In genomic region chr8:78507979-78508718, GRCm38 (mm10) we compare ENCODE assay signal across 8 mouse cellular contexts. TPM values are rescaled to one million over a fixed set of nuclear protein-coding genes. Genes with fewer than 3 reads are reported as not detected.
DNase-seq lines count a peak whose midpoint lies in the region; ATAC-seq and TF ChIP-seq lines count a peak whose summit lies in the region.

No protein-coding gene starts in this region.

- peak; percentile 37; the same call in 1 of the 2 replicates for TF ChIP-seq POLR2A in embryonic fibroblast, embryonic 13.5 days (IDR thresholded peaks at IDR 0.05; ENCODE audit: low read depth, low read length)

- TF ChIP-seq CTCF in embryonic fibroblast, embryonic 13.5 days (IDR thresholded peaks at IDR 0.05; ENCODE audit: borderline replicate concordance, insufficient read depth, low read length), result no peak

- H3K36me3 ChIP-seq in heart, embryonic 16.5 days (ENCODE audit: control insufficient read depth, insufficient read depth), result peaks cover 18% of the 10 kb centered on the region
- peaks cover 44% of the 10 kb centered on the region for H3K36me3 ChIP-seq in limb, embryonic 10.5 days
- peaks cover 48% of the 10 kb centered on the region for H3K36me3 ChIP-seq in midbrain, embryonic 10.5 days
- no peaks in the 10 kb centered on the region; the same call in 1 of the 2 replicates for H3K36me3 ChIP-seq in splenic B cell, adult 2 months (ENCODE audit: control insufficient read depth, insufficient read depth, low read length, poor library complexity, severe bottlenecking)

- peak overlapping the region; percentile 95 for H3K4me3 ChIP-seq in embryonic fibroblast, embryonic 13.5 days (ENCODE audit: insufficient read depth, low read length)
- peak overlapping the region; percentile 91 for H3K4me3 ChIP-seq in heart, embryonic 16.5 days (ENCODE audit: low read length)
- H3K4me3 ChIP-seq in limb, embryonic 10.5 days, result peak overlapping the region; percentile 86
- H3K4me3 ChIP-seq in midbrain, embryonic 10.5 days, result peak overlapping the region; percentile 93

- peak; percentile 3 for DNase-seq in heart, adult 8-10 months (ENCODE audit: low spot score)
- DNase-seq in heart, adult 18-20 months, result no peak
- DNase-seq in adrenal gland, postnatal 14 days, result peak; percentile 73
- DNase-seq in limb, embryonic 10.5 days (ENCODE audit: low spot score), result peak; percentile 74
- DNase-seq in midbrain, embryonic 10.5 days (ENCODE audit: low spot score), result peak; percentile 76
- peak; percentile 65 for DNase-seq in splenic B cell, adult 2 months (ENCODE audit: low read depth, low spot score)

- no peaks in the 10 kb centered on the region for H3K9me3 ChIP-seq in heart, embryonic 16.5 days (replicated peaks; ENCODE audit: control insufficient read depth, low read length)
- no peaks in the 10 kb centered on the region; the same call in 1 of the 2 replicates for H3K9me3 ChIP-seq in limb, embryonic 10.5 days (replicated peaks)
- peaks cover 9% of the 10 kb centered on the region; the same call in 1 of the 2 replicates for H3K9me3 ChIP-seq in midbrain, embryonic 10.5 days (replicated peaks)

- peak overlapping the region; percentile 65 for H3K4me2 ChIP-seq in heart, embryonic 16.5 days (ENCODE audit: low read depth, low read length)

- peak overlapping the region; percentile 73 for H3K27ac ChIP-seq in embryonic fibroblast, embryonic 13.5 days (ENCODE audit: insufficient read depth, low read length)
- peak overlapping the region; percentile 98 for H3K27ac ChIP-seq in heart, embryonic 16.5 days (ENCODE audit: low read length)
- peak overlapping the region; percentile 100 for H3K27ac ChIP-seq in limb, embryonic 10.5 days
- peak overlapping the region; percentile 100 for H3K27ac ChIP-seq in midbrain, embryonic 10.5 days (replicated peaks)

- peak overlapping the region; percentile 90 for H3K9ac ChIP-seq in heart, embryonic 16.5 days (ENCODE audit: low read length)

- H3K4me1 ChIP-seq in embryonic fibroblast, embryonic 13.5 days (ENCODE audit: control insufficient read depth, insufficient read depth, low read length), result peaks cover 5% of the 10 kb centered on the region; the same call in 1 of the 2 replicates
- peaks cover 12% of the 10 kb centered on the region for H3K4me1 ChIP-seq in heart, embryonic 16.5 days (ENCODE audit: control insufficient read depth, insufficient read depth, low read length)
- peaks cover 11% of the 10 kb centered on the region for H3K4me1 ChIP-seq in limb, embryonic 10.5 days
- peaks cover 20% of the 10 kb centered on the region for H3K4me1 ChIP-seq in midbrain, embryonic 10.5 days

- ATAC-seq in heart, embryonic 16.5 days (replicated peaks; ENCODE audit: extremely low read depth, insufficient read depth, low FRiP score), result peak; percentile 25; the same call in 1 of the 2 replicates

- no peaks in the 10 kb centered on the region for H3K27me3 ChIP-seq in heart, embryonic 16.5 days (ENCODE audit: control insufficient read depth, insufficient read depth, low read length)
- H3K27me3 ChIP-seq in limb, embryonic 10.5 days (ENCODE audit: low read depth, poor library complexity, severe bottlenecking), result no peaks in the 10 kb centered on the region
- no peaks in the 10 kb centered on the region for H3K27me3 ChIP-seq in midbrain, embryonic 10.5 days (ENCODE audit: low read depth, poor library complexity, severe bottlenecking)
- H3K27me3 ChIP-seq in splenic B cell, adult 2 months (ENCODE audit: control insufficient read depth, insufficient read depth, low read length, poor library complexity, severe bottlenecking), result no peaks in the 10 kb centered on the region

- WGBS in heart, embryonic 16.5 days, result under 1% methylated on average over 38 of the region's 38 CpGs
- WGBS in limb, embryonic 10.5 days, result 1% methylated on average over 38 of the region's 38 CpGs
- 1% methylated on average over 36 of the region's 38 CpGs for WGBS in midbrain, embryonic 10.5 days

RNA-seq across cellular contexts. Expression of gene Rbmxl1, which starts 0.5 kb away (rescaled TPM):
- total RNA-seq in heart, adult 8-10 months (2022), result 10 to 100 TPM; 14.0 to 17.6 (median 16.5) TPM
- total RNA-seq in heart, adult 18-20 months (2021), result 10 to 100 TPM; 16.0 to 17.5 TPM
- 59.8 and 66.2 TPM in 2 replicates for total RNA-seq in adrenal gland, postnatal 14 days (2021)
- 85.1 and 86.5 TPM in 2 replicates for polyA plus RNA-seq in embryonic fibroblast, embryonic 13.5 days (2011; ENCODE audit: insufficient read length, low read depth, missing spikeins)
- polyA plus RNA-seq in heart, embryonic 16.5 days (2015; fragmentation: Nextera tagmentation; extraction: Ambion mirVana), result 115 and 138 TPM in 2 replicates
- 392 and 395 TPM in 2 replicates for polyA plus RNA-seq in limb, embryonic 10.5 days (2016; fragmentation: Nextera tagmentation; extraction: Ambion mirVana)
- polyA plus RNA-seq in midbrain, embryonic 10.5 days (2016; fragmentation: Nextera tagmentation; extraction: Ambion mirVana), result 370 and 396 TPM in 2 replicates

RNA-seq across cellular contexts. Expression of gene Slc10a7, which starts 1.0 kb away (rescaled TPM):
- total RNA-seq in heart, adult 8-10 months (2022), result 1 to 10 TPM; 3.1 to 6.3 (median 4.9) TPM
- 1 to 10 TPM; 4.8 to 9.7 TPM for total RNA-seq in heart, adult 18-20 months (2021)
- total RNA-seq in adrenal gland, postnatal 14 days (2021), result 16.6 and 19.8 TPM in 2 replicates
- 33.1 and 33.5 TPM in 2 replicates for polyA plus RNA-seq in embryonic fibroblast, embryonic 13.5 days (2011; ENCODE audit: insufficient read length, low read depth, missing spikeins)
- polyA plus RNA-seq in heart, embryonic 16.5 days (2015; fragmentation: Nextera tagmentation; extraction: Ambion mirVana), result 12.7 and 13.1 TPM in 2 replicates
- 9.5 and 10.7 TPM in 2 replicates for polyA plus RNA-seq in limb, embryonic 10.5 days (2016; fragmentation: Nextera tagmentation; extraction: Ambion mirVana)
- polyA plus RNA-seq in midbrain, embryonic 10.5 days (2016; fragmentation: Nextera tagmentation; extraction: Ambion mirVana), result 8.1 and 9.0 TPM in 2 replicates

Comparison
In these comparisons a context has a peak if more than half of its experiments do, and no peak if none do; other contexts are left out.
1. DNase-seq: peak in heart, adult 8-10 months (single experiment), adrenal gland, postnatal 14 days (single experiment), limb, embryonic 10.5 days (single experiment), midbrain, embryonic 10.5 days (single experiment) and splenic B cell, adult 2 months (single experiment); none in heart, adult 18-20 months (0 of 2).
2. Peak in every context shown above with its lines, with median percentiles within 50 percentile points of each other: H3K27ac ChIP-seq and H3K4me3 ChIP-seq.